Mouse (Mus musculus) kidney, postnatal 10 days (tissue): ENCODE data around the gene Ogfr.

Experiments
- DNase-seq: peaks from one replicate; pipeline ENCODE4 v3.0.0; 2021; ENCODE audit warnings: mixed read lengths

Gene Ogfr

DNA sequence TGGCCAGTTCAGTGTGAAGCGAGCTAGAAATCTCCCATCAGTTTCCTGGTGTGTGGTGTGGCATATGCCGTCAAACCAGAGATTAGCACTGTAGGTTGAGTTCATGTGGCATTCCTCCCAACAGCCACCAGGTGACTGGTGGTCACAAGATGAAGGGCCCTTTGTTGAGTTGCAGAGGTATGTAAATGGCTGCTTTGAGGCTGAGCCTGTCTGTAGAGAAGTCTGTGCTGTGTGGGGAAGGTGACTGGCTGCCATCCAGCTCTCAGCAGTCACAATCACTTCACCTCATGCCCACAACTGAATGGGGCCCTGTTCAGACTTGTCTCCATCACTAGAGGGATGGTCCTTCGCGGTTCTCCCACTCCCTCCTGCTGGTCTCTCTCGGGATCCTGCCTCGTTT is 15.7 kb downstream of the Ogfr start:
- no peak for DNase-seq

DNA sequence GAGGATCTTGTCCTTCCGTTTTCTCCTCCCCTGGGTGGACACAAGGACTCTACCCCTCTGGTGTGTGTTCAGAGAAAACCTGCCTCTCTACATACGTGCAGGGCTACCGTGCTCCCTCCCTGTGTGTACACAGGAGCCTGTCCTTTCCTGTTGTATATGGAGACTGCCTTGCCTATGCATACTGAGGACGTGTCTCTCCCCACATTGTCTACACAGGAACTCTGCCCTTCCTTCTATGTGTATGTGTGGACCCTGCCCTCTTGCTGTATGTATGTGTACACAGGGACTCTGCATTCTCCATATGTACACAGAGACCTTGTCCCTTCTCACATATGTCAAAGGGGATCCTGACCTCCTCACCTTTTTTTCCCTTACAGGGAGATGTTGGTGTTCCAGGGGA is 21.2 kb downstream of the Ogfr start:
- DNase-seq = no peak

DNA sequence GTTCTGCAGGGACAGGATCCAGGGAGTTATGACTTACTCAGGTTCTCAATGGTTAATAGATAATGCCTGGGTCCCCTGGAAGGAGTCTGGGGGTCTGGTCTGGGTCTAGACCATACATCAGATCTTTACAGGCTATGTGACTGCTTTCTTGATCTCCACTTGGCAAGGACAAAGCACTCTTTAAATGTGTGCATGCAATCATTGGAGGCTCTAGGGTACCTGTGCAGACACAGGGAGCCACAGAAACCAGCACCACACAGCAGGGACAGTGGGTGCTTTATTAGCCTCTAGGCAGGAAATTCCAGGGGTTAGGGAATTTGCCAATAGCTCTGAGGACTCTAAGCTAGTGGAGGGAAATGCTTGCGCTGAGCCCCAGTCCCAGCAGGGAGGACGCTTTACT is 22.8 kb downstream of the Ogfr start:
- DNase-seq = no peak

DNA sequence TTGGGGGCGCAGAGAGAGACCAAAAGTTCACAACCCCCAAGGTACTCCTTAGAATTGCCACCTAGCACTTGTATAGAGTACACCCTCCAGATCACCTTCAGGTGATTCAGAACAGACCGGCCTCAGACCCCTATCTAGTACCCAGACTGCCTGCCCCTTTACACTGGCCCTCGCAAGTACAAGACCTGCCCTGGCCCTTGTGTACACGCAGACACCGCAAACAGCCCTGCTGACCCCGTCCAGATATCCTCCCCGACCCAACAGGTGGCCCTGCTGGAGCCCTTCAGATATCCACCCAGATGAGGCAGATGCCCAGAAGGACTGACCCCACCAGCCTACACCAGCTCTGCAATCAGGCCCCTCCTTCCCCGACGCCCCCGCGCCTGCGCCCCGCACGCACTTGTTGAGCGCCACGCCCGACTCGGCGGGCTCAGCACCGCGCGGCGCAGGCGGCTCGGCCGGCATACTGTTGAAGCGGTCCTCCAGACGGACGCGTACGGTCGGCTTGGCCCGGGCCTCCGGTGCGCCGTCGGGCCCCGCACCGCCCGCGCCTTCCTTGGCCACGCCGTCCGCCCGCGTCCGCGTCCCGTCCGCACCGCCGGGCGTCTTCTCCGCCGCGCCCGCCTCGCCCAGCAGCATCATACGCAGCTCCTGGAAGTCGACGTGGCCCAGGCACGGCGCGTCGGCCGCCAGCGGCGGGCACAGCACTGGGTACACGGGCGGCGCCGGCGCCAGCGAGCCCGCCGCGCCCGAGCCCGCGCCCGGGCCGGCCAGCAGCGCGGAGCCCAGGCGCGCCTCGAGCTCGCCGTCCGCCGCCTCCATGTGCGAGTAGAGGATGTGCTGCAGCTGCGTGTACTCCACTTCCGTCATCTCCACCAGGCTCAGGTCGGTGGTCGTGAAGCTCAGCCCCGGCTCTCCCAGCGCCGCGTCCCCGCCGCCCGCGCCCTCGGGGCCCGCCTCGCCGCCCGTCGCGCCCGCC is 52.8 kb downstream of the Ogfr start:
- no peak for DNase-seq

DNA sequence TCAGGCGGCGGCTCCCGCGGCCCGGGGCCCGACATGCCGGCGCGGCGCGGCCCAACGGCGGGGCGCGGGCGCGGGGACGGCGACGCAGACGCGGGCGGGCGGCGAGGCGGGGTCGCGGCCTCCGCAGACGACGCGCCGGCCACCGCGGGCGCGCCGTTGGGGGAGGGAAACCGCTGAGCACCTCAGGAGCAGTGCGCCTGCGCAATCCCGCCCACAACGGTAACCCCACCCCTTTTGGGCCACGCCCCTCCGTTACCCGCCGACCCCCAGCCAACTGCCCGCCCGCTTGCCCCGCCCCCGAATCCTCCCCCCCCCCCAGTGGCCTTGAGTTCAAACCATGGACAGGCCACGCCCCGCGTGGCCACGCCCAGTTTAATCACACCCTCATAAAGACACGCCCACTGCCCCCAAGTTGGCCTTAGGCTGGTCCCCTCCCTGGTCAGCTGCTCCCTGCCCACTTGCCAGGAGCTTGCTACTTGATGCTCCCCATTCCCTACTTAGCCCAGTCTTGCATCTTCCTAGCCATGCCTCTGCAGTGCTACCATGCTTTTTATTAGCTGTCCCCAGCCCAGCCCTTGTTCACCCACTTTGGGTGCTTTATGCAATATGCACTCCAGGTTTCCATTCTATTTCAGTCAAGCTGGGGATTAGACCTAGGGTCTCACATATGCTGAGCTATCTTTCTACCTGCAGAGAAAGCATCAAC is 53.7 kb downstream of the Ogfr start, which contains the start of gene Tcfl5:
TSS of gene Tcfl5 (minus strand) at position 154 of the 706 bp plus-strand sequence.
- DNase-seq = no peak

DNA sequence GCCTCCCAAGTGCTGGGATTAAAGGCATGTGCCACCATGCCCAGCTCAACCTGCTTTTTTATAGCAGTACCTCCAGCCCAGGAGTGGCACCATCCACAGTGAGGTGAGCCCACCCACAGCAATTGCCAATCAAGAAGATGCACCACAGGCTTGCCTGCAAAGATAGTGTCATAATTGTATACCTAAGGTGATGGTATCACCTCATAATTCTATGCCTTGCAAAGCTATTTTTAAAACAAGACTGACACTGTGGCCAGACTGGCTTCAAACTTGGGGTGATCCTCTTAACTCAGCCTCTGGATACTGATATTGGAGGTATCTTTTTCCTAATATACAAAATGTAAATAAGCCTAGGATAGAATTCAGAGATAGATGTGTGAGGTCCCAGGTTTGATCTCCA is 54.6 kb downstream of the Ogfr start:
- DNase-seq = no peak
